In genomic region chr7:127773664-127774384, GRCm38 (mm10) we compare ENCODE assay signal across 9 mouse cellular contexts. TPM values are rescaled to one million over a fixed set of nuclear protein-coding genes. Genes with fewer than 3 reads are reported as not detected.
DNase-seq lines count a peak whose midpoint lies in the region; ATAC-seq and TF ChIP-seq lines count a peak whose summit lies in the region.
"Had no signal": no experiment of that assay in that cellular context is flagged by ENCODE, and none has a peak within 500 bp of the region (broad histone marks: within the 10 kb centered on the region; RNA-seq: fewer than 3 reads in every experiment).

No protein-coding gene starts in this region.

- no peak overlapping the region for H3K27ac ChIP-seq in intestine, embryonic 14.5 days (ENCODE audit: low read depth)
- no peak overlapping the region for H3K27ac ChIP-seq in intestine, embryonic 16.5 days (ENCODE audit: low read length)
- H3K27ac ChIP-seq in layer of hippocampus, adult 2 months, result peak overlapping the region; percentile 20; the same call in 1 of the 2 replicates
- H3K27ac ChIP-seq: midbrain, embryonic 12.5 days had no signal

- H3K27me3 ChIP-seq in intestine, embryonic 14.5 days (replicated peaks; ENCODE audit: control insufficient read depth, insufficient read depth, low read length), result no peaks in the 10 kb centered on the region
- H3K27me3 ChIP-seq in intestine, embryonic 16.5 days (replicated peaks; ENCODE audit: control insufficient read depth, insufficient read depth, low read length), result no peaks in the 10 kb centered on the region
- H3K27me3 ChIP-seq in G1E (ENCODE audit: insufficient read depth, low read length), result no peaks in the 10 kb centered on the region
- H3K27me3 ChIP-seq in splenic B cell, adult 2 months (ENCODE audit: control insufficient read depth, insufficient read depth, low read length, poor library complexity, severe bottlenecking), result no peaks in the 10 kb centered on the region
- H3K27me3 ChIP-seq: midbrain, embryonic 12.5 days had no signal

- peaks cover 6% of the 10 kb centered on the region; the same call in 1 of the 2 replicates for H3K36me3 ChIP-seq in intestine, embryonic 14.5 days (ENCODE audit: control insufficient read depth, insufficient read depth, low read length)
- no peaks in the 10 kb centered on the region for H3K36me3 ChIP-seq in intestine, embryonic 16.5 days (ENCODE audit: control insufficient read depth, insufficient read depth, low read length)
- peaks cover 49% of the 10 kb centered on the region for H3K36me3 ChIP-seq in G1E (replicated peaks)
- H3K36me3 ChIP-seq in splenic B cell, adult 2 months (ENCODE audit: control insufficient read depth, insufficient read depth, low read length, poor library complexity, severe bottlenecking), result no peaks in the 10 kb centered on the region

- no peak for ATAC-seq in intestine, embryonic 14.5 days (replicated peaks; ENCODE audit: low FRiP score, low TSS enrichment, low read depth)
- no peak for ATAC-seq in intestine, embryonic 16.5 days
- no peak for ATAC-seq in G1E (ENCODE audit: extremely low read depth, insufficient number of reproducible peaks, low FRiP score, poor library complexity, severe bottlenecking)

- no peaks in the 10 kb centered on the region for H3K9me3 ChIP-seq in intestine, embryonic 14.5 days (ENCODE audit: control insufficient read depth, low read length)
- no peaks in the 10 kb centered on the region for H3K9me3 ChIP-seq in intestine, embryonic 16.5 days (ENCODE audit: control insufficient read depth, low read length)
- H3K9me3 ChIP-seq in G1E (replicated peaks), result no peaks in the 10 kb centered on the region
- H3K9me3 ChIP-seq: midbrain, embryonic 12.5 days had no signal

- peak; percentile 83 for TF ChIP-seq CTCF in G1E (IDR thresholded peaks at IDR 0.05; ENCODE audit: low read depth, low read length)
- peak; percentile 89 for TF ChIP-seq CTCF in layer of hippocampus, adult 2 months (conservative IDR thresholded peaks at IDR 0.05)

- no peak overlapping the region for H3K4me2 ChIP-seq in intestine, embryonic 14.5 days (ENCODE audit: low read length)
- H3K4me2 ChIP-seq in intestine, embryonic 16.5 days (ENCODE audit: low read depth, low read length), result no peak overlapping the region
- H3K4me2 ChIP-seq: midbrain, embryonic 12.5 days had no signal

- H3K4me3 ChIP-seq in intestine, embryonic 14.5 days (ENCODE audit: low read depth, low read length), result no peak overlapping the region
- H3K4me3 ChIP-seq in intestine, embryonic 16.5 days (ENCODE audit: low read length), result no peak overlapping the region
- H3K4me3 ChIP-seq in G1E (ENCODE audit: low read depth, low read length), result no peak overlapping the region
- no peak overlapping the region for H3K4me3 ChIP-seq in layer of hippocampus, adult 2 months
- H3K4me3 ChIP-seq: midbrain, embryonic 12.5 days had no signal

- no peak overlapping the region for H3K9ac ChIP-seq in intestine, embryonic 14.5 days (ENCODE audit: low read length)
- no peak overlapping the region for H3K9ac ChIP-seq in intestine, embryonic 16.5 days (ENCODE audit: low read depth, low read length)
- H3K9ac ChIP-seq: midbrain, embryonic 12.5 days had no signal

- 44% methylated on average over 9 of the region's 9 CpGs for WGBS in intestine, embryonic 14.5 days
- WGBS in intestine, embryonic 16.5 days, result 38% methylated on average over 9 of the region's 9 CpGs

- H3K4me1 ChIP-seq in intestine, embryonic 14.5 days (replicated peaks; ENCODE audit: control insufficient read depth, insufficient read depth, low read length), result peaks cover 20% of the 10 kb centered on the region
- peaks cover 21% of the 10 kb centered on the region for H3K4me1 ChIP-seq in intestine, embryonic 16.5 days (ENCODE audit: control insufficient read depth, insufficient read depth, low read length)
- H3K4me1 ChIP-seq in G1E (ENCODE audit: insufficient read depth, low read depth, low read length), result peaks cover 78% of the 10 kb centered on the region

- DNase-seq in intestine, embryonic 14.5 days (ENCODE audit: low spot score), result peak; percentile 65
- peak; percentile 56 for DNase-seq in G1E (ENCODE audit: low spot score)
- DNase-seq in cerebellum, adult 18-20 months, result peak; percentile 83 to 85
- DNase-seq in gastrocnemius, postnatal 10 days, result peak; percentile 70
- DNase-seq in layer of hippocampus, adult 2 months (ENCODE audit: low spot score in 2 of 2), result peak in 1 of 2 experiments; percentile 71
- peak; percentile 81 to 82 for DNase-seq in lung, postnatal 4 days
- DNase-seq in splenic B cell, adult 2 months (ENCODE audit: low read depth, low spot score), result peak; percentile 87

RNA-seq across cellular contexts. Expression of gene Setd1a, which starts 2.6 kb away (rescaled TPM):
- 25.0 and 25.6 TPM in 2 replicates for polyA plus RNA-seq in intestine, embryonic 14.5 days (2014; fragmentation: Nextera tagmentation; extraction: Ambion mirVana)
- 6.2 and 11.4 TPM in 2 replicates for polyA plus RNA-seq in intestine, embryonic 16.5 days (2015; fragmentation: Nextera tagmentation; extraction: Ambion mirVana)
- 104 and 115 TPM in 2 replicates for total RNA-seq in G1E (2014; fragmentation: Nextera tagmentation)
- 9.1 and 10.0 TPM in 2 replicates for total RNA-seq in G1E (2017)
- polyA plus RNA-seq in G1E (2012), result 103 and 118 TPM in 2 replicates
- 10 to 100 TPM; 21.2 to 26.2 TPM for total RNA-seq in gastrocnemius, postnatal 10 days (2021)
- 10 to 100 TPM; 44.5 to 49.4 TPM for total RNA-seq in layer of hippocampus, adult 2 months (2021)

RNA-seq across cellular contexts. Expression of gene Orai3, which starts 4.2 kb away (rescaled TPM):
- 17.1 and 21.9 TPM in 2 replicates for polyA plus RNA-seq in intestine, embryonic 14.5 days (2014; fragmentation: Nextera tagmentation; extraction: Ambion mirVana)
- 24.6 and 24.9 TPM in 2 replicates for polyA plus RNA-seq in intestine, embryonic 16.5 days (2015; fragmentation: Nextera tagmentation; extraction: Ambion mirVana)
- total RNA-seq in G1E (2014; fragmentation: Nextera tagmentation) (27.4 and 27.7 TPM in 2 replicates), G1E (2017) (47.1 and 53.8 TPM in 2 replicates)
- 30.2 and 43.1 TPM in 2 replicates for polyA plus RNA-seq in G1E (2012)
- 10 to 100 TPM; 10.2 to 12.3 TPM for total RNA-seq in gastrocnemius, postnatal 10 days (2021)
- 10 to 100 TPM; 30.1 to 31.5 TPM for total RNA-seq in layer of hippocampus, adult 2 months (2021)

RNA-seq across cellular contexts. Expression of gene Gm49388, which starts 11.6 kb away (rescaled TPM):
- polyA plus RNA-seq in intestine, embryonic 14.5 days (2014; fragmentation: Nextera tagmentation; extraction: Ambion mirVana), result 0.43 TPM in 1 of 2 replicates, not detected in the other
- not detected in 2 replicates for polyA plus RNA-seq in intestine, embryonic 16.5 days (2015; fragmentation: Nextera tagmentation; extraction: Ambion mirVana)
- total RNA-seq in G1E (2014; fragmentation: Nextera tagmentation) (4.7 and 8.4 TPM in 2 replicates), G1E (2017) (0.23 TPM in 1 of 2 replicates, not detected in the other)
- polyA plus RNA-seq in G1E (2012), result 0.12 and 1.1 TPM in 2 replicates
- under 1 TPM in 1 of 2 experiments, not detected in 1; 0.47 TPM for total RNA-seq in gastrocnemius, postnatal 10 days (2021)
- 1 to 10 TPM; 1.4 to 3.3 TPM for total RNA-seq in layer of hippocampus, adult 2 months (2021)
- polyA plus RNA-seq: midbrain, embryonic 12.5 days had no signal

RNA-seq across cellular contexts. Expression of gene Hsd3b7, which starts 26.6 kb away (rescaled TPM):
- 21.6 and 22.0 TPM in 2 replicates for polyA plus RNA-seq in intestine, embryonic 14.5 days (2014; fragmentation: Nextera tagmentation; extraction: Ambion mirVana)
- 37.6 and 38.4 TPM in 2 replicates for polyA plus RNA-seq in intestine, embryonic 16.5 days (2015; fragmentation: Nextera tagmentation; extraction: Ambion mirVana)
- 11.2 and 17.2 TPM in 2 replicates for total RNA-seq in G1E (2014; fragmentation: Nextera tagmentation)
- 42.3 and 52.1 TPM in 2 replicates for total RNA-seq in G1E (2017)
- 10.6 and 19.7 TPM in 2 replicates for polyA plus RNA-seq in G1E (2012)
- 10 to 100 TPM in 1 of 2 experiments, 1 to 10 TPM in 1; 8.1 to 12.5 TPM for total RNA-seq in gastrocnemius, postnatal 10 days (2021)
- 1 to 10 TPM; 7.0 to 8.8 TPM for total RNA-seq in layer of hippocampus, adult 2 months (2021)

RNA-seq across cellular contexts. Expression of gene Fbxl19, which starts 29.5 kb away (rescaled TPM):
- 3.3 and 4.2 TPM in 2 replicates for polyA plus RNA-seq in intestine, embryonic 14.5 days (2014; fragmentation: Nextera tagmentation; extraction: Ambion mirVana)
- polyA plus RNA-seq in intestine, embryonic 16.5 days (2015; fragmentation: Nextera tagmentation; extraction: Ambion mirVana), result 1.9 and 2.4 TPM in 2 replicates
- total RNA-seq in G1E (2014; fragmentation: Nextera tagmentation), result 6.4 and 6.9 TPM in 2 replicates
- total RNA-seq in G1E (2017), result 15.1 and 18.8 TPM in 2 replicates
- 54.4 and 58.5 TPM in 2 replicates for polyA plus RNA-seq in G1E (2012)
- 1 to 10 TPM; 2.9 to 6.0 TPM for total RNA-seq in gastrocnemius, postnatal 10 days (2021)
- 10 to 100 TPM; 53.8 to 59.7 TPM for total RNA-seq in layer of hippocampus, adult 2 months (2021)
